Mouse (Mus musculus): Measurements from ENCODE around the gene Agpat2.

The Agpat2 gene

GRCm38 (mm10) chr2:26594934-26595724, 9.1 kb downstream of the Agpat2 start:
- DNase-seq = no peak

DNA sequence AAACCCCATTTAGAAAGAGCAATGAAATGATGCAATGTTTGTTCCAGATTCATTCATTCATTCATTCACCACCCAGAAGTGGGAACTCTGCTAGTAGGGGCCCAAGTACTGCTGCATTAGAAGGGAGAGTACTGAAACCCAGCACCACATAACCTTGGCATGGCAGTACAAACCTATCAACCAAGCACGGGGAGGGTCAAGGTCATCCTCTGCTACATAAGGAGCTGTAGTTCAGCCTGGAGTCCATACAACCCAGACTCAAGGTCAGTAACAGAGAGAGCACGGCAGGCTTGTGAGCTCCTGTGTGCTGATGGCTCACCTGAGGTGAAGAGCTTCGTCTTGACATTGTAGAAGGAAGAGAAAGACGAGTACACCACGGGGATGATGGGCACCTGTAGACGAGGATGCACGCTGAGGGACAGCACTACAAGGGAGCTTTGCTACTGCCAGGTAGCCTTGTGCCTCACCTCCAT, 9.7 kb downstream of the Agpat2 start:
- DNase-seq = no peak

- DNase-seq = peak; percentile 27 to 60
These were observed 10.2 kb downstream of the Agpat2 start for GRCm38 (mm10) chr2:26594022-26594346.

DNA sequence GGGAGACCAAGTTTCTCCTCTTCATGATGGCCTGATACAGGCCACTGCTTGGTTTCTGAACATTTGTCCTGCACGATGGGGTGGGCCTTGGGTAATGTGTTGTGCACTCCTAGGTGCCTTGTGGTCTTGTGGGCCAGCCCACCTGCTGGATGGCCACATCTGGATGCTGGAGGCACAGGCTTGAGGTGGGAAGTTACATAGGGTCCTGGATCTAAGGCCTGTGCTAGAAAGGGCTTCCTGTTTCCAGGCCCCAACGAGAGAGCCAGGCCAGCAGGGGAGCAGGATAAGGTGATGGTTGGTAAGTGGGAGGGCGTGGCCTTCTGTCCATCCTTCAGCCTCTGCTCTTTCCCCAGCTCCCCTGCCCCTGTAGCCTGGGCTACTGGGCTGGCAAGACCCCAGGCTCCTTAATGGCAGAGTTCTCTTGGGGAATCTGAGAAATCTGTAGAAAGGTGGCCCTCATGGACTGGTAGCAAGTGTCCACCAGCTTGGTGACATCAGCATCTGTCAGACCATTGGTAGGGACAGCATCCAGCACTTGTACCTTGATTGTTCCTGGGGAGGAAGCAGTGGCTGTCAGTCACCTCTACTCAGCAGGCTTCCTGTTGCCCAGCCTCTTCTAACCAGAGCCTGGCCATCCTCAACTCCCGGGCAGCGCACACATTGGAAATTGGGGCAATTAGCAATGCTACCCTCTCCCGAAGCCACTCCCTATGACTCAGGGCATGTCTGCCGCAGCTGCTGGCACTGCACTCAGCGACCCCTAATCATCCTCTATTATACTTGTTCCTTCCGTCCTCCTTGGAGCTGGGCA, 10.8 kb downstream of the Agpat2 start:
- DNase-seq = no peak

DNA sequence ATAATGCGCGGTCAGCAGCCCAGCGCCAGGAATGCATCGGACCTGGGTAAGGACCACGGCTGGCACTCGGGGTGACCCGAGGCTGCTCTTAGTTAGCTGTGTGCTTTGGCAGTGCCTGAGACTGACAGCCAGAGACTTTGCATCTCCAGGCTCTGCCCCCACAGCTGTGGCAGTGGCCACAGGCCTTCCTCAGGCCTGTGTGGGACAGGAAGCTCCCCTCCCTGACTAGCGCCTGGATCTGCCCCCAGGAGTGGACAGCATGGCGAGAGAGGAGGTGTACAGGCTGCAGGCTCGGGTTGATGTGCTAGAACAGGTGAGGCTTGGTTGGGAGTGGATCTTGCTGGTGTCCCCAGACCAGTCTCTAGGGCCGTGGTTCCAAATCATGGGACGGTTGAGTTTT, 12.8 kb downstream of the Agpat2 start:
- DNase-seq = no peak

GRCm38 (mm10) chr2:26590962-26591361, 13.3 kb downstream of the Agpat2 start:
- no peak for DNase-seq

GRCm38 (mm10) chr2:26590282-26590681, 13.9 kb downstream of the Agpat2 start:
- no peak for DNase-seq

- no peak for DNase-seq
These were observed 14.9 kb downstream of the Agpat2 start for GRCm38 (mm10) chr2:26589284-26589683.

- DNase-seq = no peak
These were observed 15.6 kb downstream of the Agpat2 start for GRCm38 (mm10) chr2:26588573-26588972.

DNA sequence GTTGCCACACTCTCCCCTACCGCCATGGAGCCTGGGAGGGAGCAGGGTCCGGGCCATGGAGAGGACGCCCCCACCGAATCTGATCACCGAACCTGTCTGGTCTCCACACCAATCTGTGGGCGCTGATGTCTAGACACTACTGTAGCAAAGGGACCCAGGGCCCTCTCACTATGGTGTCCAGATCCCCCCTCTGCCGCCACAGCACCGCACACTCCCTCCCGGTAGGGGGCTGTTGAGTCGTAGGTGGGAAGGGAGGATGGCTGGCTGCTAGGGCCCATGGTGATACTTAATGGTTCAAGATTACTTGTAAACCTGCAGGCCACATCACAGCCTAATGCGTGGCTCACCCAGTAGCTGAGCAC, 17.2 kb downstream of the Agpat2 start:
- no peak for DNase-seq

- peak; percentile 36 to 43 for DNase-seq
These were observed 17.7 kb downstream of the Agpat2 start, which contains the start of gene Gm20532 for GRCm38 (mm10) chr2:26586294-26587043. TSS of gene Gm20532 (plus strand) at chr2:26586639.

DNA sequence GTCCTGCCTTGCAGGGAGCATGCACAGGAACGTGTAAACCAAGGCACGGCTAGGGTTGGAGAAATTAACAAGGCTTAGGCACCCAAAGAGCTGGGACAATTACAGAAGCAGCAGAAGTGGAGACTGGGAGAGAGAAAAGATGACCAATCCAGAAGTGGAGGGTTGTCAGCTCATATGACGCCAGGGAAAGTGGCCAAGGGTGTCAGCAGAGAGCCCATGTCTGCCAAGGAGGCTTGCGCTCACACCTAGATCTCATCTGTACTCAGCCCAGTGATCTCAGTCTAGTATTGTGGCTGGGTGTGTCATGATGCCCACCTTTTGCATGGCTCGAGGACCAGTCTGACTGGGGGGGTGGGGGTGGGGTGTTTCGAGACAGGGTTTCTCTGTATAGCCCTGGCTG, 18.5 kb downstream of the Agpat2 start:
- no peak for DNase-seq

- no peak for DNase-seq
These were observed 20.6 kb downstream of the Agpat2 start for GRCm38 (mm10) chr2:26583640-26584039.

GRCm38 (mm10) chr2:26582741-26583140, 21.5 kb downstream of the Agpat2 start:
- DNase-seq = no peak

GRCm38 (mm10) chr2:26582203-26582602, 22.0 kb downstream of the Agpat2 start:
- DNase-seq = no peak

GRCm38 (mm10) chr2:26580751-26581150, 23.5 kb downstream of the Agpat2 start:
- no peak for DNase-seq

DNA sequence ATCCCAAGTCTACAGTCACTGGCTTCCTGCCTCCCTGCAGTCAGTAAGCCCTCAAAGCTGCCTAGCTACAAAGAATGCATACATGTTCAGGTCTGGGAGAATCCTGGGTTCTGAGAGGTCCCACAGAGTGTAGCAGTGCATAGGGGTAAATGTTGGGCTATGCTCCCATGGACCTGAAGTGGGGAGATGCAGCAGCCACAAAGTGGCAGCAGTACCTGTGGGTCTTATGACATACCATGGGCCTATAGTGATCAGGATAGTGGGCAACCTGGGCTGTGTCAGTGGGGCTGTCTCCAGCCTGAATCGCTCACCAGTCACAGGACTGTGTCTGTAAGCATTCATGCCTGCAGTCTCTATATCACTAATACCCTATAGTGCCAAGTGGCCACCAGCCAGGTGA, 24.5 kb downstream of the Agpat2 start, which contains the start of gene Egfl7:
Gene Egfl7 (plus strand): TSS at position 301 of the 400 bp plus-strand sequence.
- no peak for DNase-seq

DNA sequence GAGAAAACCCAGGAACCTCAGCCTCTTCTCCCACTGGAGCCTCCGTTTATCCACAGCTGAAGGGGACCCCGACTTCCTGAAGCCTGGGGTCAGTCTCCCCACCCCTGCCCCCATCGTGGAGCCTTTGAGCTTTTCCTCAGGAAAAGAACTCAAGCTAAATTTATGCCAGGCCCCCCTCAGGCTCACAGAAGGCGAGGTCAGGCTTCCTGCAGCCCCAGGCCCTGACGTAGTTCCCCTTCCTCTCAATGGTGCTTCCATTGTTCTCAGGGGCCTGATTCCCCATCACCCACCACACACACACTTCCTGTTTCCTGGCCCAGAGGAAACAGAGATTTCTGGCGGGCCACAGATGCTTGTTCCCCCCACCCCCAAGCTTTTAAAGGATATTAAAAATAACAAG, 25.8 kb downstream of the Agpat2 start:
- no peak for DNase-seq

- no peak for DNase-seq
These were observed 27.8 kb downstream of the Agpat2 start for GRCm38 (mm10) chr2:26576462-26576861.

DNA sequence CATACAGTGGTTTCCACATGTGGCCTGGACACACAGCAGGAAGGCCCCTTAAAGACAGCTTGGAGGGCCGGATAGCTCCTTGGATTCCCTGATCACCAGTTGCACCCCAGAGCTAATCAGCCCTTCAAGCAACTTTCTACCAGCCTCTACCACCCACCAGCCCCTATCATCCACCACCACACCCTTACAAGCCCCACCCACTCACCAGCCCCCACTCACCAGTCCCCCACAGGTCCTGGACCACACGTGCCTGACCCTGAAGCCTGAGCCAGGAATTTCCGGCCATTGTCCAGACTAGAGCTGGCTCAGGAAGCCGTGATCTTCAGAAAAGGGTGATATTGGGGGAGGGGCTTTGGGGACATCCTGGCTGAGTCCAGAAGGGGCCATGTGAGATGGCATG, 28.4 kb downstream of the Agpat2 start:
- no peak for DNase-seq

GRCm38 (mm10) chr2:26575378-26575777, 28.8 kb downstream of the Agpat2 start:
- DNase-seq = no peak

- no peak for DNase-seq
These were observed 29.4 kb downstream of the Agpat2 start for GRCm38 (mm10) chr2:26574862-26575261.

GRCm38 (mm10) chr2:26573807-26574206, 30.4 kb downstream of the Agpat2 start:
- no peak for DNase-seq
